Mouse (Mus musculus): ENCODE measurements around the gene Ap2a1. TPM values are rescaled to one million over a fixed set of nuclear protein-coding genes. Genes with fewer than 3 reads are reported as not detected.

The Ap2a1 gene
- polyA plus RNA-seq, 1 experiment from 2014 or later: 63.1 TPM

DNA sequence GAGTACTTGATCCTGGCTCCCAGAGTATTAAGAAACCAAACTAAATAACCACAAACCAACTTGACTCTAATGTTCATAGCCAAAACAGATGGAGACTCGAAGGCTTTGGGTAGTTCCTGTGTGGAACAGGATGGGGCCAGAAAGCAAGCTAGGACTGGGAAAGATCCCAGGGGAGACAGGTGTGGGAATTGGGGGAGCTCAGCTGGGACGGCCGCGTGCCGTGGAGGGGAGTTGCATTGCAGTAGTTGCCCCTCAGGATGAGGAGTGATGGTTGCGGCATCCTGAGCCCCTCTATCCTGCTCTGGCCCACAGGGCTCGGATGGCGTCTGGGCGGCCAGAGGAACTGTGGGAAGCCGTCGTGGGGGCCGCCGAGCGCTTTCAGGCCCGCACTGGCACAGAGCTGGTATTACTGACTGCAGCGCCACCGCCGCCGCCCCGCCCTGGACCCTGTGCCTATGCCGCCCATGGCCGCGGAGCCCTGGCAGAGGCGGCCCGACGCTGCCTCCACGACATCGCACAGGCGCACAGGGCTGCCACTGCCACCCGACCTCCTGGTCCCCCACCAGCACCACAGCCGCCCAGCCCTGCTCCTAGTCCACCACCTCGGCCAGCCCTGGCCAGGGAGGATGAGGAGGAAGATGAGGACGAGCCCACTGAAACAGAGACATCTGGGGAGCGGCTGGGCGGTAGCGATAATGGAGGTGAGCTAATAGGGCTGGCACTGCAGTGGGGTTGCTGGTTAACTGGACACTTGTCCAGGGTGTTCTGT is 76.9 kb downstream of the Ap2a1 start:
- Histone ChIP-seq H3K4me1 (peaks cover 60% of the 10 kb centered on the region), H3K4me2 (no peak overlapping the region; the same call in 1 of the 2 replicates), H3K9me3 (no peaks in the 10 kb centered on the region)

DNA sequence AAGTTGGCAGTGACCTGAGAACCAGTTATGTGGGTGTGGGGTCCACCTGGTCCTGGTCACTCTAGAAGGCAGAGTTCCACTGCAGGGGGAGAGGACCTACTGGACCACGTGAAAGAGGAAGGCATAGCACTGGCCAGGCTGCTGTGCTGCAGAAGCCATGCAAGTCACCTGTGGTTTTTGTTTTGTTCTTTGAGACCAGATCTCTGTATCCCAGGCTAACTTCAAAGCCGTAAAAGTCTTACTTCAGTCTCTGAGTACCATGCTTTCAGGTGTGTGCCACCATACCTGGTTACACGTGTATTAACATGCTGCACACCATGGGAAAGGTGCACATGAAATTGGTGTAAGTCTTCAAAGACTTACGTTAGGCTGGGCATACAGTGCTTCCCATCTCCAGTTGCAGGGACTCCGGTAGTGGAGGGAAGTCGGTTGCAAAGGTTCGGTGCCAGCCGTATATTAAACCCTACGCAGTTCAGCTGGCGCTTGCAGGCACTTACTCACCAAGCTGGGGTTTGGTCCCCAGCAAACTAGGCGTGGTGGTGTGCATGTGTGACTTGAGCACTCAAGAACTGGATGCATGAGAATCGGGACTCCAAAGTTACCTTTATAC is 77.6 kb downstream of the Ap2a1 start:
- ATAC-seq (ENCODE audit: borderline replicate concordance, extremely low read depth, low FRiP score, low TSS enrichment): no peak
- Histone ChIP-seq H3K4me3 (0 out of 2 replicates have a peak overlapping the region, but pooled peaks have one; percentile 60), H3K36me3 (peaks cover 11% of the 10 kb centered on the region), H3K9ac (no peak overlapping the region), H3K27me3 (no peaks in the 10 kb centered on the region), H3K27ac (no peak overlapping the region), H3K9me3 (no peaks in the 10 kb centered on the region), H3K4me2 (no peak overlapping the region; the same call in 1 of the 2 replicates), H3K4me1 (peaks cover 62% of the 10 kb centered on the region)
- WGBS: 93% methylated on average over 12 of the region's 12 CpGs

More for the DNA sequence above, 76.9 kb downstream of the Ap2a1 start:
- H3K4me3 ChIP-seq: no peak overlapping the region
- no peak for ATAC-seq (ENCODE audit: borderline replicate concordance, extremely low read depth, low FRiP score, low TSS enrichment)
- H3K36me3 ChIP-seq: peaks cover 8% of the 10 kb centered on the region; the same call in 1 of the 2 replicates
- no peak overlapping the region for H3K9ac ChIP-seq
- WGBS: 85% methylated on average over 36 of the region's 36 CpGs
- no peak overlapping the region for H3K27ac ChIP-seq
- H3K27me3 ChIP-seq: no peaks in the 10 kb centered on the region

DNA sequence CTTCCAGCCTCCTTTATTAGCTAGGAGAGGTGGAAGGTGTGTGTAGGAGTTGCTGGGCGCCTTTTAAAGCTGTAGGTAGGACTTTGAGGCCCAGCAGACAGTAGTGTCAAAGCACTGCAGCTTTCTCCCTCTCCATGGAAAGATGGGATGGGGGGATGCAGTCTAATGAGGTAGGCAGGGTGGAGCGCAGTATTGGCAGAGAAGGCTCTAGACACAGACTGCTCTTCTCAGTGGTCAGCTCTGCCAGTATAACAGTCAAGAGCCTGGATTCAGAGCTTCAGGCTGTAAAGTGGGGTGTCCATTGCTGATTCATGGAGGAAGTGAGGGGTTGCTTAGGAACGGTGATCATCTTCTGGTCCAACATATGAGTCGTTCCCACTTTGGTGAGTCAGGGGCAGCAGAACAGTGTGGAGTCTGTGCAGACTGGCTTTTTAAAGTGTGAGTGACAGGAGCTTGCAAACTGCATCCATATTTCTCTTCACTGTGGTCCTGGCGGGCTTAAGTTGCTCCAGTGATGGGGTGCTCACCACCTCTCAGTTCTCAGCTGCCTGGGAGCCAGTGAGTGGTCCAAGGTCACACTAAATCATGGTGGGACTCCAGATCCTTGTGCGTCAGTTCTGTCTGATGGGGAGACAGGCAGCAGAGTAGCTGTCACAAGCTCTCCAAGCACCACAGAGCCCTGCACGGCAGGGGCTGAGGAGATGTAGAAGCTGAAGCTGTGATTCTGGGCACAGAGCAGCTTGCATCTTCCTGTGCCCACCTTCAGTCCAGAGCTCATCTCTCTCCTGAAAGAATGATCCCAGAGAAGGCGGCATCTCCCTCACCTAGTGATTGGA is 78.3 kb downstream of the Ap2a1 start:
- H3K4me2 ChIP-seq: peak overlapping the region; percentile 76
- no peaks in the 10 kb centered on the region for H3K27me3 ChIP-seq
- H3K9ac ChIP-seq: peak overlapping the region; percentile 67
- peak overlapping the region; percentile 60 for H3K4me3 ChIP-seq
- no peak for ATAC-seq (ENCODE audit: borderline replicate concordance, extremely low read depth, low FRiP score, low TSS enrichment)
- peaks cover 18% of the 10 kb centered on the region for H3K36me3 ChIP-seq
- WGBS: 68% methylated on average over 8 of the region's 8 CpGs
- H3K4me1 ChIP-seq: peaks cover 55% of the 10 kb centered on the region
- no peaks in the 10 kb centered on the region for H3K9me3 ChIP-seq
- peak overlapping the region; percentile 98 for H3K27ac ChIP-seq

Other genes starting within 250 kb of the Ap2a1 start
- not detected in 2 replicates for gene Izumo2, start 220.8 kb downstream of the Ap2a1 start, polyA plus RNA-seq (2015; fragmentation: Nextera tagmentation; extraction: Ambion mirVana)
- gene Vrk3, start 181.1 kb downstream of the Ap2a1 start, polyA plus RNA-seq (2015; fragmentation: Nextera tagmentation; extraction: Ambion mirVana): 40.6 and 46.1 TPM in 2 replicates
- gene Zfp473, start 178.4 kb downstream of the Ap2a1 start, polyA plus RNA-seq (2015; fragmentation: Nextera tagmentation; extraction: Ambion mirVana): 2.1 and 2.2 TPM in 2 replicates
- gene Nup62, start 113.4 kb downstream of the Ap2a1 start, polyA plus RNA-seq (2015; fragmentation: Nextera tagmentation; extraction: Ambion mirVana): 95.6 and 97.7 TPM in 2 replicates
- gene Il4i1, start 113.1 kb downstream of the Ap2a1 start, polyA plus RNA-seq (2015; fragmentation: Nextera tagmentation; extraction: Ambion mirVana): 0.63 and 1.7 TPM in 2 replicates
- gene Atf5, start 112.8 kb downstream of the Ap2a1 start, polyA plus RNA-seq (2015; fragmentation: Nextera tagmentation; extraction: Ambion mirVana): 4.9 and 5.0 TPM in 2 replicates
- gene Akt1s1, start 80.5 kb downstream of the Ap2a1 start, polyA plus RNA-seq (2015; fragmentation: Nextera tagmentation; extraction: Ambion mirVana): 109 and 111 TPM in 2 replicates
- 71.3 and 74.4 TPM in 2 replicates for gene Tbc1d17, start 80.4 kb downstream of the Ap2a1 start, polyA plus RNA-seq (2015; fragmentation: Nextera tagmentation; extraction: Ambion mirVana)
- 37.6 and 37.9 TPM in 2 replicates for gene Pnkp, start 72.4 kb downstream of the Ap2a1 start, polyA plus RNA-seq (2015; fragmentation: Nextera tagmentation; extraction: Ambion mirVana)
- gene Ptov1, start 59.7 kb downstream of the Ap2a1 start, polyA plus RNA-seq (2015; fragmentation: Nextera tagmentation; extraction: Ambion mirVana): 371 and 398 TPM in 2 replicates
- 93.5 and 97.7 TPM in 2 replicates for gene Med25, start 36.8 kb downstream of the Ap2a1 start, polyA plus RNA-seq (2015; fragmentation: Nextera tagmentation; extraction: Ambion mirVana)
- 21.0 and 24.0 TPM in 2 replicates for gene Fuz, start 33.4 kb downstream of the Ap2a1 start, polyA plus RNA-seq (2015; fragmentation: Nextera tagmentation; extraction: Ambion mirVana)
- 0.09 and 0.15 TPM in 2 replicates for gene Tsks, start 13.7 kb upstream of the Ap2a1 start, polyA plus RNA-seq (2015; fragmentation: Nextera tagmentation; extraction: Ambion mirVana)
- gene Cpt1c, start 45.4 kb upstream of the Ap2a1 start, polyA plus RNA-seq (2015; fragmentation: Nextera tagmentation; extraction: Ambion mirVana): 14.5 and 15.0 TPM in 2 replicates
- 545 and 586 TPM in 2 replicates for gene Prmt1, start 57.1 kb upstream of the Ap2a1 start, polyA plus RNA-seq (2015; fragmentation: Nextera tagmentation; extraction: Ambion mirVana)
- gene Irf3, start 68.2 kb upstream of the Ap2a1 start, polyA plus RNA-seq (2015; fragmentation: Nextera tagmentation; extraction: Ambion mirVana): 88.1 and 92.6 TPM in 2 replicates
- 66.3 and 66.7 TPM in 2 replicates for gene Bcl2l12, start 69.2 kb upstream of the Ap2a1 start, polyA plus RNA-seq (2015; fragmentation: Nextera tagmentation; extraction: Ambion mirVana)
- 35.5 and 36.5 TPM in 2 replicates for gene Scaf1, start 86.9 kb upstream of the Ap2a1 start, polyA plus RNA-seq (2015; fragmentation: Nextera tagmentation; extraction: Ambion mirVana)
- gene Rras, start 88.5 kb upstream of the Ap2a1 start, polyA plus RNA-seq (2015; fragmentation: Nextera tagmentation; extraction: Ambion mirVana): 49.7 and 50.4 TPM in 2 replicates
- gene Prr12, start 123.4 kb upstream of the Ap2a1 start, polyA plus RNA-seq (2015; fragmentation: Nextera tagmentation; extraction: Ambion mirVana): 10.9 and 11.1 TPM in 2 replicates
- gene Nosip, start 132.9 kb upstream of the Ap2a1 start, polyA plus RNA-seq (2015; fragmentation: Nextera tagmentation; extraction: Ambion mirVana): 74.9 and 75.1 TPM in 2 replicates
- 23.1 and 24.2 TPM in 2 replicates for gene Prrg2, start 133.2 kb upstream of the Ap2a1 start, polyA plus RNA-seq (2015; fragmentation: Nextera tagmentation; extraction: Ambion mirVana)
- gene Rcn3, start 162.7 kb upstream of the Ap2a1 start, polyA plus RNA-seq (2015; fragmentation: Nextera tagmentation; extraction: Ambion mirVana): 353 and 358 TPM in 2 replicates
- gene Fcgrt, start 174.4 kb upstream of the Ap2a1 start, polyA plus RNA-seq (2015; fragmentation: Nextera tagmentation; extraction: Ambion mirVana): 73.6 and 83.1 TPM in 2 replicates
- 1,432 and 1,559 TPM in 2 replicates for gene Rps11, start 194.9 kb upstream of the Ap2a1 start, polyA plus RNA-seq (2015; fragmentation: Nextera tagmentation; extraction: Ambion mirVana)
- gene Rpl13a, start 199.3 kb upstream of the Ap2a1 start, polyA plus RNA-seq (2015; fragmentation: Nextera tagmentation; extraction: Ambion mirVana): 1,187 and 1,308 TPM in 2 replicates
- gene Gm45713, start 206.7 kb upstream of the Ap2a1 start, polyA plus RNA-seq (2015; fragmentation: Nextera tagmentation; extraction: Ambion mirVana): 0.19 and 0.20 TPM in 2 replicates
- gene Flt3l, start 206.9 kb upstream of the Ap2a1 start, polyA plus RNA-seq (2015; fragmentation: Nextera tagmentation; extraction: Ambion mirVana): 1.5 and 8.3 TPM in 2 replicates
- 100 and 103 TPM in 2 replicates for gene Pih1d1, start 224.8 kb upstream of the Ap2a1 start, polyA plus RNA-seq (2015; fragmentation: Nextera tagmentation; extraction: Ambion mirVana)
- 54.8 and 56.8 TPM in 2 replicates for gene Aldh16a1, start 225.1 kb upstream of the Ap2a1 start, polyA plus RNA-seq (2015; fragmentation: Nextera tagmentation; extraction: Ambion mirVana)
- 0.33 and 0.55 TPM in 2 replicates for gene Slc17a7, start 234.5 kb upstream of the Ap2a1 start, polyA plus RNA-seq (2015; fragmentation: Nextera tagmentation; extraction: Ambion mirVana)